Mouse (Mus musculus) granulocyte monocyte progenitor cell, adult 5-6 weeks (primary cell): ENCODE results near the gene Gas2l3. TPM values are rescaled to one million over a fixed set of nuclear protein-coding genes. Genes with fewer than 3 reads are reported as not detected.

Source experiments
- ATAC-seq: replicated peaks from 2 replicates; pipeline ENCODE4 v1.8.0; 2016; ENCODE audit warnings: mild to moderate bottlenecking, moderate TSS enrichment, inconsistent platforms; ENCODE audit not compliant: poor library complexity, severe bottlenecking
- total RNA-seq, 2 experiments: library from RNA; stranded (forward) in 1 of 2; stranded (reverse) in 1 of 2; fragments of 200-712, 200-1000 nt in 1 of 2; fragments of >200 nt in 1 of 2; fragmentation: Nextera tagmentation in 1 of 2; gene quantifications; 2 replicates each; pipeline ENCODE4 v1.2.3; 2014 to 2017

The Gas2l3 gene
- total RNA-seq, 2 experiments from 2014 or later = 17.0 to 30.9 TPM

GRCm38 (mm10) chr10:89450411-89450810 is 6.6 kb upstream of the Gas2l3 start:
- ATAC-seq = no peak

- no peak for ATAC-seq
Observed at GRCm38 (mm10) chr10:89444381-89444780, 614 bp upstream of the Gas2l3 start.

GRCm38 (mm10) chr10:89443115-89443622 is 598 bp downstream of the Gas2l3 start:
- ATAC-seq = peak; percentile 78

- ATAC-seq = peak; percentile 13; the same call in 1 of the 2 replicates
Observed at GRCm38 (mm10) chr10:89442640-89443039, 1.1 kb downstream of the Gas2l3 start.

- ATAC-seq = no peak
Observed at GRCm38 (mm10) chr10:89441961-89442360, 1.8 kb downstream of the Gas2l3 start.

- no peak for ATAC-seq
Observed at GRCm38 (mm10) chr10:89439380-89439779, 4.4 kb downstream of the Gas2l3 start.

- no peak for ATAC-seq
Observed at GRCm38 (mm10) chr10:89437996-89438395, 5.8 kb downstream of the Gas2l3 start.

- ATAC-seq = no peak
Observed at GRCm38 (mm10) chr10:89437472-89437871, 6.3 kb downstream of the Gas2l3 start.

- no peak for ATAC-seq
Observed at GRCm38 (mm10) chr10:89435920-89436319, 7.8 kb downstream of the Gas2l3 start.

GRCm38 (mm10) chr10:89435413-89435812 is 8.4 kb downstream of the Gas2l3 start:
- no peak for ATAC-seq

- no peak for ATAC-seq
Observed at GRCm38 (mm10) chr10:89434509-89435210, 9.1 kb downstream of the Gas2l3 start.

GRCm38 (mm10) chr10:89432743-89433142 is 11.0 kb downstream of the Gas2l3 start:
- ATAC-seq = no peak

GRCm38 (mm10) chr10:89430751-89431150 is 13.0 kb downstream of the Gas2l3 start:
- no peak for ATAC-seq

- no peak for ATAC-seq
Observed at GRCm38 (mm10) chr10:89424800-89425393, 18.9 kb downstream of the Gas2l3 start.

GRCm38 (mm10) chr10:89424217-89424616 is 19.6 kb downstream of the Gas2l3 start:
- no peak for ATAC-seq

- ATAC-seq = no peak
Observed at GRCm38 (mm10) chr10:89423164-89423778, 20.5 kb downstream of the Gas2l3 start.

GRCm38 (mm10) chr10:89422504-89423158 is 21.1 kb downstream of the Gas2l3 start:
- no peak for ATAC-seq

GRCm38 (mm10) chr10:89417966-89418365 is 25.8 kb downstream of the Gas2l3 start:
- no peak for ATAC-seq

GRCm38 (mm10) chr10:89415478-89415877 is 28.3 kb downstream of the Gas2l3 start:
- peak; percentile 99 for ATAC-seq

GRCm38 (mm10) chr10:89407551-89407950 is 36.2 kb downstream of the Gas2l3 start:
- ATAC-seq = peak; percentile 45
